Mouse (Mus musculus) ES-Bruce4 (cell line): ENCODE measurements at regions not wholly inside any gene's neighbourhood (a gene's known extent, or its start where the extent isn't known, plus 50 kb on each side); places are given as distances from the start of the nearest gene placed in this dataset.

ENCODE experiments used
- H3K27ac ChIP-seq: 2 replicates; pipeline ENCODE4 v1.5.1; 2012; ENCODE audit warnings: low read length, inconsistent platforms; ENCODE audit not compliant: insufficient read depth
- H3K27me3 ChIP-seq: 2 replicates; pipeline ENCODE4 v1.6.1; 2012; ENCODE audit warnings: mild to moderate bottlenecking, low read length, inconsistent platforms; ENCODE audit not compliant: control insufficient read depth, poor library complexity, insufficient read depth, severe bottlenecking
- H3K36me3 ChIP-seq: 2 replicates; pipeline ENCODE4 v1.6.1; 2012; ENCODE audit warnings: inconsistent platforms, mild to moderate bottlenecking, low read length, moderate library complexity; ENCODE audit not compliant: control insufficient read depth, poor library complexity, insufficient read depth, severe bottlenecking
- H3K4me1 ChIP-seq: one replicate; pipeline ENCODE4 v1.8.1; 2011; ENCODE audit warnings: low read length; ENCODE audit not compliant: control insufficient read depth, insufficient read depth
- H3K4me3 ChIP-seq: 2 replicates; pipeline ENCODE4 v1.5.1; 2011; ENCODE audit warnings: low read depth, mild to moderate bottlenecking, low read length
- H3K9ac ChIP-seq: 2 replicates; pipeline ENCODE4 v1.6.1; 2012; ENCODE audit warnings: low read depth, mild to moderate bottlenecking, inconsistent platforms; ENCODE audit not compliant: poor library complexity, severe bottlenecking
- H3K9me3 ChIP-seq: replicated peaks from 2 replicates; pipeline ENCODE4 v1.6.1; 2012; ENCODE audit warnings: mild to moderate bottlenecking, low read length, inconsistent platforms; ENCODE audit not compliant: control insufficient read depth, poor library complexity, insufficient read depth, severe bottlenecking
- CTCF ChIP-seq: IDR thresholded peaks from one replicate; pipeline ENCODE4 v1.8.1; 2011; ENCODE audit warnings: low read depth, low read length
- EP300 ChIP-seq: IDR thresholded peaks from 2 replicates; pipeline ENCODE4 v1.6.1; 2011; ENCODE audit warnings: low read depth, low read length; ENCODE audit not compliant: insufficient read depth
- POLR2A ChIP-seq: IDR thresholded peaks from one replicate; pipeline ENCODE4 v1.8.1; 2011; ENCODE audit warnings: low read length; ENCODE audit not compliant: insufficient read depth

GRCm38 (mm10) chr8:115581940-115582517 is 125.6 kb downstream of the Maf start:
- no peaks in the 10 kb centered on the region for H3K36me3 ChIP-seq

GRCm38 (mm10) chr8:115568394-115568793 is 139.2 kb downstream of the Maf start:
- Histone ChIP-seq H3K4me3 (no peak overlapping the region), H3K9me3 (no peaks in the 10 kb centered on the region), H3K4me1 (no peaks in the 10 kb centered on the region), H3K27me3 (no peaks in the 10 kb centered on the region), H3K9ac (no peak overlapping the region), H3K36me3 (no peaks in the 10 kb centered on the region), H3K27ac (no peak overlapping the region)
- TF ChIP-seq POLR2A (no peak), CTCF (no peak), EP300 (no peak)

More at GRCm38 (mm10) chr8:115581940-115582517, 125.6 kb downstream of the Maf start:
- Histone ChIP-seq H3K4me3 (no peak overlapping the region), H3K9me3 (no peaks in the 10 kb centered on the region), H3K27me3 (no peaks in the 10 kb centered on the region), H3K27ac (no peak overlapping the region), H3K4me1 (no peaks in the 10 kb centered on the region), H3K9ac (no peak overlapping the region)
- TF ChIP-seq POLR2A (no peak), EP300 (no peak), CTCF (no peak)

- Histone ChIP-seq H3K4me1 (no peaks in the 10 kb centered on the region), H3K36me3 (no peaks in the 10 kb centered on the region), H3K9ac (no peak overlapping the region), H3K9me3 (no peaks in the 10 kb centered on the region), H3K27me3 (no peaks in the 10 kb centered on the region), H3K27ac (no peak overlapping the region), H3K4me3 (no peak overlapping the region)
- no peak for TF ChIP-seq POLR2A
- no peak for TF ChIP-seq EP300
- no peak for TF ChIP-seq CTCF
These were observed 141.8 kb downstream of the Maf start for GRCm38 (mm10) chr8:115565768-115566167.

- no peak overlapping the region for H3K4me3 ChIP-seq
These were observed 145.2 kb downstream of the Maf start for GRCm38 (mm10) chr8:115562362-115562761.

GRCm38 (mm10) chr8:115560985-115561916 is 146.3 kb downstream of the Maf start:
- no peak overlapping the region for H3K9ac ChIP-seq
- no peaks in the 10 kb centered on the region for H3K9me3 ChIP-seq
- H3K4me1 ChIP-seq = no peaks in the 10 kb centered on the region
- no peak overlapping the region for H3K27ac ChIP-seq
- H3K4me3 ChIP-seq = no peak overlapping the region
- TF ChIP-seq EP300 (no peak), POLR2A (no peak), CTCF (no peak)
- H3K36me3 ChIP-seq = no peaks in the 10 kb centered on the region
- no peaks in the 10 kb centered on the region for H3K27me3 ChIP-seq

More at GRCm38 (mm10) chr8:115562362-115562761, 145.2 kb downstream of the Maf start:
- Histone ChIP-seq H3K9ac (no peak overlapping the region), H3K4me1 (no peaks in the 10 kb centered on the region), H3K36me3 (no peaks in the 10 kb centered on the region), H3K9me3 (no peaks in the 10 kb centered on the region), H3K27me3 (no peaks in the 10 kb centered on the region), H3K27ac (no peak overlapping the region)
- no peak for TF ChIP-seq EP300

- Histone ChIP-seq H3K9me3 (no peaks in the 10 kb centered on the region), H3K36me3 (no peaks in the 10 kb centered on the region), H3K4me1 (no peaks in the 10 kb centered on the region), H3K9ac (no peak overlapping the region), H3K4me3 (no peak overlapping the region), H3K27ac (no peak overlapping the region), H3K27me3 (no peaks in the 10 kb centered on the region; the same call in 1 of the 2 replicates)
- no peak for TF ChIP-seq EP300
- TF ChIP-seq POLR2A = no peak
- TF ChIP-seq CTCF = no peak
These were observed 152.1 kb downstream of the Maf start for GRCm38 (mm10) chr8:115555452-115555851.
